Mouse (Mus musculus) megakaryocyte, embryonic 14.5 days (primary cell): ENCODE measurements at regions not wholly inside any gene's neighbourhood (a gene's known extent, or its start where the extent isn't known, plus 50 kb on each side); places are given as distances from the start of the nearest gene placed in this dataset.

Experiments used
- H3K27me3 ChIP-seq: replicated peaks from 2 replicates; pipeline ENCODE3; 2012; ENCODE audit warnings: inconsistent platforms
- H3K36me3 ChIP-seq: replicated peaks from 2 replicates; pipeline ENCODE3; 2012; ENCODE audit warnings: low read length, inconsistent platforms, mixed read lengths
- H3K4me1 ChIP-seq: 2 replicates; pipeline ENCODE4 v1.6.1; 2012; ENCODE audit warnings: inconsistent platforms
- H3K4me3 ChIP-seq: replicated peaks from 2 replicates; pipeline ENCODE3; 2012; ENCODE audit warnings: moderate library complexity, mild to moderate bottlenecking, inconsistent platforms
- H3K9me3 ChIP-seq: 2 replicates; pipeline ENCODE4 v1.6.1; 2012; ENCODE audit warnings: inconsistent platforms
- FLI1 ChIP-seq: IDR thresholded peaks from 2 replicates; pipeline ENCODE4 v1.6.1; 2012; ENCODE audit warnings: low read length, inconsistent platforms, mixed read lengths
- GATA1 ChIP-seq: IDR thresholded peaks from 3 replicates; pipeline ENCODE4 v1.6.1; 2012; ENCODE audit warnings: mixed read lengths, low read length, inconsistent platforms, borderline replicate concordance

DNA sequence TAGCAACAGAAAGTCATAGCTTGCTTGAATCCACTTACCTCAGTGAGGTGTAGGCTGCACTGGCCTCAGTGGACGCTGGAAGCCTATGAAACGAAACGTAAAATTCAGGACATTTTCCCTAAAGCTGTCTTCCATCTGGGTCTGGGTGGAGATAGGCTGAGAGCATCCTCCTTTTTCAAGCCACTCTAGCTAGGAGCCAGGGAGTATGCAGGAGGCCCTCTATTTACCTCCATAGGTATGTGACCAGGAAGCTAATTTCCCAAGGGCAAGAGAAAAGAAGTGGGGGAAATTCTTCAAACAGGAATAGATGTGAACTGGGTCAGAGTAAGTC is 95.9 kb upstream of the Tmem45b start:
- H3K27me3 ChIP-seq: peaks cover 2% of the 10 kb centered on the region
- no peak overlapping the region for H3K4me3 ChIP-seq
- H3K36me3 ChIP-seq: no peaks in the 10 kb centered on the region
- TF ChIP-seq GATA1 (no peak), FLI1 (no peak)
- H3K9me3 ChIP-seq: peaks cover 4% of the 10 kb centered on the region; the same call in 1 of the 2 replicates
- H3K4me1 ChIP-seq: peaks cover 7% of the 10 kb centered on the region

DNA sequence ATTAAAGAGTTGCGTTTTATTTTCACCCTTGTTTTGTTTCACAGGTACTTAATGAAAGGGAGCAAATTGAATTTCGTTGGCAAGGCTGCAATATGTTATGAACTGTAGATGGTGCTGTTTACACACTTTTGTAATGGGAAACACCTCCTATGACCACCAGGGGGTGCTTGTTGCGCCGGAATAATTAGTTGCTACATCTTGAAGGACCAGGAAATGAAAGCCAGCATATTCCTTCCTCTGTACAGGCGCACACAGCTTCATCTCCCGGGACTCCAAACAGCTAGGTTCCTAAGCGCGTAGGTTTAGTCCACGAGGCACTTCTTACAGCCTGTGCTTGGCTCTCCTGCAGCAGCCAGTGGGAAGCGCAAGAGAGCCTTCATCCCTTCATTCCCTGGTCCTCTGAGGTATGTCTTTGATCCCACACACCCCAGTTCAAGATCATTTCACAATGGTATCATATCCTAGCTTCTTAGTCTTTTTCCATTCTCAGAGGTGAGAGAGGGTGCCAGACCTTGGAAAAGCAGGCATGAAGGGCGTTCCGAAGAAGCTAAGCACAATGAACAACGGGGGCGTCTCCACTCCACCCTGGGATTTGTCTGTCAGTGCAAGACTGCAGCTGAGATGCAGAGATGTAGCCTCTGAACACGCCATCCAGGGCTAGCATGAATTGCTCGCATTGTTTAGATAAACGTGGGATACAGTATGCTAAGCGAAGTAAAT is 95.4 kb upstream of the Tmem45b start:
- peak overlapping the region; percentile 81 for H3K4me3 ChIP-seq
- H3K36me3 ChIP-seq: no peaks in the 10 kb centered on the region
- H3K4me1 ChIP-seq: peaks cover 7% of the 10 kb centered on the region
- TF ChIP-seq GATA1 (no peak), FLI1 (no peak)
- H3K9me3 ChIP-seq: peaks cover 4% of the 10 kb centered on the region; the same call in 1 of the 2 replicates
- peaks cover 2% of the 10 kb centered on the region for H3K27me3 ChIP-seq

DNA sequence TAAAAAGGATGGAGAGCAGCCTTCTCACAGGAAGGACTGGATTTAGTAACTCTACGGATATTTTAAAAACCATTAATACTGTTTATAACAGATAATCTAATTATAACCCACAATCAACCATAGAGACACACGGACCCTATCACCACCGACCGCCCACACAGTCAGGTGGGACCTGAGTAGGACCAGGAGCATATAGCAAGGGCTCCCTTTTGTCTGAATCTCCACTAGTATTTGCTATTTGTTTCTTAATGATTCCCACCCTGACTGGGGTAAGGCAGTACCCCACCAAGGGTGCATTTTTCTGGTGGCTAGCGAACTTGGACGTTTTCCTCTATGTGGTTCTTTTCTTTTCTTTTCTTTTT is 79.4 kb upstream of the Tmem45b start:
- Histone ChIP-seq H3K4me3 (no peak overlapping the region), H3K4me1 (no peaks in the 10 kb centered on the region), H3K36me3 (no peaks in the 10 kb centered on the region), H3K9me3 (no peaks in the 10 kb centered on the region), H3K27me3 (no peaks in the 10 kb centered on the region)
- TF ChIP-seq GATA1 (no peak), FLI1 (no peak)

DNA sequence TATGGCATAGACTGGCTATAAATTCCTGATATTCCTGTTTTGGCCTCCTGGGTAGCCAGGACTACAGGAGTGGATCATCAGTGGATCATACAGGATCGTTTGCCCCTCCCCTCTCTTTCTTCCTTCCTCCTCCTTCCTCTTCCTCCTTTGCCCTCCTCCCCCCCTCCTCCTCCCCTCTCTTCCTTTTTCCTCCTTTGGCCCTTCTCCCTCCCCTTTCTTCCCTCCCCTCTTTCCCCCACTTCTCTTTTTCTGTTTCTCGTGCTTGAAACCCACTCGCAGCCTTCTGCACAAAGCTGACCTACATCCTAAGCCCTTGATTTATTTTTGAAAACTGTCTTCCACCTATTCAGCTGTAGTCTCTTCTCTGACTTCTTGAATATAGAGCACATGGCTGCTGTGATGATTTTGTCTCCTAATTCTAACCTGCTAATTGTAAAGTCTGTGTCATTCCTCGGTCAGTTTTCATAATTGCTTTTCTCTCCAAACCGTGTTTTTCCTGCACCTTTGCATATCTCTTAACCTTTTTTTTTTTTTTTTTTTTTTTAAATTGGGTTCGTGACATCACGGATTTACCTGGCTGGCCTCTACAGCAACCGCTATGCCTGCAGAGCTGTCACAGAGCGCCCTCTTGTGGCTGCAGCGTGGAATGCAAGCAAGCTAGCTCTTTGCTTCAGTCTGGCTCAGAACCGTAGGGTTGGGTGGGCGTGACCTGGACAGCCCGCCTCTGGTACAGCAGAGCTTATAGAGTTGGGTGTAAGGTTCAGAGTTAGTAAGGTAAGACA is 78.8 kb upstream of the Tmem45b start:
- Histone ChIP-seq H3K9me3 (no peaks in the 10 kb centered on the region), H3K36me3 (no peaks in the 10 kb centered on the region), H3K4me3 (no peak overlapping the region), H3K27me3 (no peaks in the 10 kb centered on the region), H3K4me1 (no peaks in the 10 kb centered on the region)
- TF ChIP-seq FLI1: no peak

GRCm38 (mm10) chr9:31541615-31542191 is 77.4 kb upstream of the Tmem45b start:
- Histone ChIP-seq H3K4me1 (no peaks in the 10 kb centered on the region), H3K4me3 (no peak overlapping the region), H3K9me3 (no peaks in the 10 kb centered on the region), H3K27me3 (no peaks in the 10 kb centered on the region), H3K36me3 (no peaks in the 10 kb centered on the region)
- no peak for TF ChIP-seq GATA1
- no peak for TF ChIP-seq FLI1

- Histone ChIP-seq H3K4me1 (no peaks in the 10 kb centered on the region), H3K4me3 (no peak overlapping the region), H3K9me3 (no peaks in the 10 kb centered on the region), H3K27me3 (no peaks in the 10 kb centered on the region), H3K36me3 (no peaks in the 10 kb centered on the region)
- no peak for TF ChIP-seq FLI1
- TF ChIP-seq GATA1: no peak
Measured at GRCm38 (mm10) chr9:31538458-31539210, 74.4 kb upstream of the Tmem45b start.

- no peaks in the 10 kb centered on the region for H3K9me3 ChIP-seq
- TF ChIP-seq GATA1 (no peak), FLI1 (no peak)
- no peaks in the 10 kb centered on the region for H3K4me1 ChIP-seq
- H3K27me3 ChIP-seq: no peaks in the 10 kb centered on the region
- H3K4me3 ChIP-seq: no peak overlapping the region
- H3K36me3 ChIP-seq: no peaks in the 10 kb centered on the region
Measured at GRCm38 (mm10) chr9:31529021-31529420, 64.8 kb upstream of the Tmem45b start.

GRCm38 (mm10) chr9:31527216-31527615 is 63.0 kb upstream of the Tmem45b start:
- TF ChIP-seq FLI1: no peak
- TF ChIP-seq GATA1: no peak
- no peak overlapping the region for H3K4me3 ChIP-seq
- H3K9me3 ChIP-seq: no peaks in the 10 kb centered on the region
- H3K4me1 ChIP-seq: no peaks in the 10 kb centered on the region
- no peaks in the 10 kb centered on the region for H3K27me3 ChIP-seq
- H3K36me3 ChIP-seq: no peaks in the 10 kb centered on the region
